Mouse (Mus musculus) lung, embryonic 14.5 days (tissue): ENCODE data around the gene Hoxd3. TPM values are rescaled to one million over a fixed set of nuclear protein-coding genes. Genes with fewer than 3 reads are reported as not detected.

Experiments
- ATAC-seq: fragments of 200-750 bp; cut with Nextera tagmentation; 2 replicates; pipeline ENCODE4 v1.8.0; 2017; ENCODE audit warnings: mild to moderate bottlenecking, moderate TSS enrichment, moderate library complexity; ENCODE audit not compliant: insufficient read depth
- DNase-seq: peaks from one replicate; pipeline ENCODE4 v3.0.0-alpha.2; 2015
- H3K27ac ChIP-seq: fragments of 300-500 bp; sonication (generic); 2 replicates; pipeline ENCODE4 v1.5.1; 2014; ENCODE audit warnings: low read depth, mild to moderate bottlenecking, moderate library complexity
- H3K27me3 ChIP-seq: fragments of 300-500 bp; sonication (generic); 2 replicates; pipeline ENCODE4 v1.6.1; 2014; ENCODE audit warnings: low read length, control low read depth; ENCODE audit not compliant: insufficient read depth
- H3K36me3 ChIP-seq: fragments of 300-500 bp; sonication (generic); 2 replicates; pipeline ENCODE4 v1.6.1; 2014; ENCODE audit warnings: control low read depth; ENCODE audit not compliant: insufficient read depth
- H3K4me1 ChIP-seq: fragments of 300-500 bp; sonication (generic); 2 replicates; pipeline ENCODE4 v1.6.1; 2014; ENCODE audit warnings: antibody characterized with exemption, control low read depth; ENCODE audit not compliant: insufficient read depth
- H3K4me2 ChIP-seq: fragments of 300-500 bp; sonication (generic); 2 replicates; pipeline ENCODE4 v1.6.1; 2014; ENCODE audit warnings: mild to moderate bottlenecking
- H3K4me3 ChIP-seq: fragments of 300-500 bp; sonication (generic); 2 replicates; pipeline ENCODE4 v1.5.1; 2014; ENCODE audit warnings: low read depth, low read length
- H3K9ac ChIP-seq: fragments of 300-500 bp; sonication (generic); 2 replicates; pipeline ENCODE4 v1.6.1; 2014
- H3K9me3 ChIP-seq: fragments of 300-500 bp; sonication (generic); 2 replicates; pipeline ENCODE4 v1.6.1; 2016; ENCODE audit warnings: low read depth, low read length, control low read depth
- CTCF ChIP-seq: IDR thresholded peaks from 2 replicates; pipeline ENCODE4 v1.5.1; 2016; ENCODE audit warnings: antibody characterized with exemption, low read depth
- WGBS: fragments of 180-500 bp; shearing (Covaris S2); extraction: QIAGEN DNeasy Blood & Tissue Kit; methylation state at CpG from one replicate; pipeline ENCODE4 v1.1.7; 2014; 5-methylcytosine and 5-hydroxymethylcytosine counted together
- polyA plus RNA-seq: library from polyadenylated mRNA; unstranded; fragments of >200 nt; fragmentation: Nextera tagmentation; extraction: Ambion mirVana; gene quantifications from 2 replicates; pipeline ENCODE4 v1.2.1, GENCODE M21; 2014

Gene Hoxd3
- polyA plus RNA-seq, 1 experiment from 2014 or later, result not detected

DNA sequence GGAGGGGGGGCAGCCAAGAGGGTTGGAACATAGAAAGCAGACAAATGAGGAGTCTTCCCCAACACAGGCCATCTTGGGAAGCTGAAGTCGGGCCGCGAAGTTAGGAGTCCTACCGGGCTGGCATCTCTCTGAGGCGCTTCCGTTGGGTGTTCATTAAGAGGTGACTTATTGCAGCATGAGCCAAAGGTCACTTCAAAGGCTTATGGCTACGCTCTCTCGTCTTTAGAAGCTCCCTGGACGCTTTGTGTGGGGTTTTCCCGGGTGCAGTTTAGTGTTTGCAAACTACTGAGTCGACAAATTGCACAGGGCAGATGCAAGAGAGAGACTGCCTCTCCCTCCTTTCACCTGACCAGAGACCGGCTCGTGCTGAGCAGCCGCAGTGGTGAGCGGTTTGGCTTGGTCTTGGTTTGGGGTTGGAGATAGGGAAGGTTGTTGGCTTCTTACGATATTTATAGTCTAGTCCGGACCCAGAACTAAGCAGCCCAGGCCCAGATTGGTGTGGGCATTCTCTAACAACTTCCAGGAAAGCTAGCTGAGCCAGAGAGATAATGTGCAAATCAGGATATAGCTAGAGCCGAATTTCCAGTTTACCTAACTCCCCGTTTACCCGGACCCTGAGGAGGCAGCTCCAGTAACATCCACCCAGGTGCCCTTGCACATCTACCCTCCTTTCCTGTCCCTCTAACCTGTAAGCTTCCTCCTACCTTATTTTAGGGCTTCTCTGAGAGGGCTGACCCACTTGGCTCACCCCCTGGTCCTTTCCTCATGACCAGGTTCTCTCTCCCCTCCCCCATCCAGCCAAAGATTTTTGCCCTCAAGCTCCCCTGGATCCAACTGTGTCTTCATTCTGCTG is 27.1 kb downstream of the Hoxd3 start:
- Histone ChIP-seq H3K36me3 (no peaks in the 10 kb centered on the region), H3K4me3 (no peak overlapping the region), H3K9ac (no peak overlapping the region), H3K4me2 (no peak overlapping the region), H3K27me3 (peaks cover 98% of the 10 kb centered on the region), H3K9me3 (no peaks in the 10 kb centered on the region), H3K4me1 (no peaks in the 10 kb centered on the region), H3K27ac (no peak overlapping the region)
- DNase-seq (no peak), ATAC-seq (no peak)
- 2% methylated on average over 20 of the region's 20 CpGs for WGBS
- no peak for TF ChIP-seq CTCF

- no peak for TF ChIP-seq CTCF
- Histone ChIP-seq H3K9me3 (no peaks in the 10 kb centered on the region), H3K4me3 (no peak overlapping the region), H3K4me1 (no peaks in the 10 kb centered on the region), H3K9ac (no peak overlapping the region), H3K4me2 (no peak overlapping the region), H3K27me3 (peaks cover 98% of the 10 kb centered on the region), H3K27ac (no peak overlapping the region), H3K36me3 (no peaks in the 10 kb centered on the region)
- WGBS, result 16% methylated on average over 2 of the region's 2 CpGs
- ATAC-seq (no peak), DNase-seq (no peak)
Observed at GRCm38 (mm10) chr2:74739476-74739800, 27.7 kb downstream of the Hoxd3 start.

GRCm38 (mm10) chr2:74739869-74740268 is 28.1 kb downstream of the Hoxd3 start:
- WGBS, result 2% methylated on average over 14 of the region's 14 CpGs
- H3K9me3 ChIP-seq, result no peaks in the 10 kb centered on the region
- peaks cover 98% of the 10 kb centered on the region for H3K27me3 ChIP-seq
- TF ChIP-seq CTCF, result no peak
- H3K4me1 ChIP-seq, result no peaks in the 10 kb centered on the region
- ATAC-seq, result no peak
- no peak overlapping the region for H3K9ac ChIP-seq
- peak overlapping the region; percentile 32; the same call in 1 of the 2 replicates for H3K4me2 ChIP-seq
- H3K36me3 ChIP-seq, result no peaks in the 10 kb centered on the region
- DNase-seq, result no peak
- H3K27ac ChIP-seq, result no peak overlapping the region
- H3K4me3 ChIP-seq, result no peak overlapping the region

DNA sequence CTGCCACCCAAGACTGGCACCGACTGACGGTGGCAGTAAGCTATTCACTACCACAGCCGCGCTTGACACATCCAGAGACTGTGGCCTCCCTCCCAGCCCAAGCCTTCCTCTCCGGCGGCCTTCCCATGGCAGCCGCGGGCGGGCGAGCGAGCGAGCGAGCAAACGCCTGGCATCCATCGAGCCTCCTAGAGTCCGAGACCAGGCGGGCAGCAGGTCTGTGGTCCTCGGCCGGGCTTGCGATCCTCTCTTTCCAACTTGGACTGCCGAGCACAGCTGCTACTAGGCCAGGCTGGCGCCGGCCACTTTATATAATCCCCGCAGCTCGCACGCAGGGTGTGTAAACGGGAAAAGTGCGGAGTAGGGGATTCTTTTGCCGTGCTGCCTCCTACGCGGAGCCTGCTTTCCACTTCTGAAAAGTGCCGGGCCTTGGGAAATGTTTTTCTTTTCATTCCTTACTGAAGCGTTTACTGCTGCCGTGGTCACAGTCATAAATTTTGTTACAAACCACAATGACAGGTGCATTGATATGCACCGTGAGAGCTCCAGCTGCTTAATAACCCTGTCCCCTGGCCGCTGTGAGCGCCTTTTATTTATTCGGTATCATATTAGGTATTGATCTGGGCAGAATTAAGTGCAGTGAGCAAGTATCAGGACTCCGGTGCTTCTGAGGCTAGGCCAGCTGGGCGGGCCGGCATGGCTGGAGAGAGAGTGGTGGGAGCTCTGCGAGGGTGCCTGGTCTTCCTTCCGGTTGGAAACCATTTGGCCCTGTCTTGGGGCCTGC is 28.8 kb downstream of the Hoxd3 start:
- ATAC-seq, result no peak

DNA sequence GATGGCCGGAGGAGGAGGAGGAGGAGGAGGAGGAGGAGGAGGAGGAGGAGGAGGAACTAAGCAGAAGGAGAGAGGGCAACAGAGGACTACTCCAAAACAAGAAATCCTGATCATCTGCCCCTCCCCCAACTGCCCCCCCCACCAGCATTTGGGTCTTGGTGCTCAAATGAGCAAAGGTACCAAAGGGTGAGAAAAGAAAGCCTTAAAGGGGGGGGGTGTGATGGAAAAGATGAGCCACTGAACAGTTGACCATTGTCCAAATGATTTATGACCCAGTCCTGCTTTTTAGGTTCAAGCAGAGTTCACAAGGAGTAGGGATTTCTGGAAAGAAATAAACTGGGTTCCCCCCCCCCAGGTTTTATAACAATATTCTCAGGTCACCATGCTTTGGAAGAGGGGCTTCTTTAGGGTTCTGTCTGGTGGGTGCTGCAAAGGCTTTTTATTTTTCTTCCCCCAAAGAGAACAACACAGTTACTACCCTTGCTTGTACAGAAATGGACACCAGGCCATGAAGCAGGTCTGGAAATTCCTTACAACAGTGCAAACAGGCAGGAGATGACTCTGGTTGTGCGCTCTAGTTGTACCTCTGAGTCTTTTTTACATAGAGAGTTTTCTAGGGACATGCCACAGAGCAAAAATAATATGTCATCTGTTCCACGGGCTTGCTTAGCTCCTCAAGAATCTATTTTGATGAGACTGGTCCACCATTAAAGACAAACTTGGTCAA is 29.7 kb downstream of the Hoxd3 start:
- H3K27ac ChIP-seq, result no peak overlapping the region
- ATAC-seq (no peak), DNase-seq (no peak)
- no peaks in the 10 kb centered on the region for H3K4me1 ChIP-seq
- H3K4me2 ChIP-seq, result no peak overlapping the region
- peaks cover 98% of the 10 kb centered on the region for H3K27me3 ChIP-seq
- no peaks in the 10 kb centered on the region for H3K36me3 ChIP-seq
- H3K9me3 ChIP-seq, result no peaks in the 10 kb centered on the region
- no peak for TF ChIP-seq CTCF
- H3K4me3 ChIP-seq, result no peak overlapping the region
- 36% methylated on average over 2 of the region's 3 CpGs for WGBS
- no peak overlapping the region for H3K9ac ChIP-seq

More for the DNA sequence above, 28.8 kb downstream of the Hoxd3 start:
- H3K4me1 ChIP-seq, result no peaks in the 10 kb centered on the region
- peaks cover 98% of the 10 kb centered on the region for H3K27me3 ChIP-seq
- no peak for DNase-seq
- H3K36me3 ChIP-seq, result no peaks in the 10 kb centered on the region
- no peak for TF ChIP-seq CTCF
- no peak overlapping the region for H3K9ac ChIP-seq
- H3K27ac ChIP-seq, result no peak overlapping the region
- peak overlapping the region; percentile 32; the same call in 1 of the 2 replicates for H3K4me2 ChIP-seq
- H3K9me3 ChIP-seq, result no peaks in the 10 kb centered on the region
- WGBS, result 2% methylated on average over 43 of the region's 43 CpGs
- H3K4me3 ChIP-seq, result no peak overlapping the region

GRCm38 (mm10) chr2:74741979-74742277 is 30.2 kb downstream of the Hoxd3 start:
- no peak for TF ChIP-seq CTCF
- H3K4me2 ChIP-seq, result no peak overlapping the region

More at GRCm38 (mm10) chr2:74741979-74742277, 30.2 kb downstream of the Hoxd3 start:
- no peak for ATAC-seq
- Histone ChIP-seq H3K9ac (no peak overlapping the region), H3K36me3 (no peaks in the 10 kb centered on the region), H3K4me3 (no peak overlapping the region), H3K9me3 (no peaks in the 10 kb centered on the region), H3K4me1 (no peaks in the 10 kb centered on the region), H3K27ac (no peak overlapping the region), H3K27me3 (peaks cover 98% of the 10 kb centered on the region)
- no peak for DNase-seq
